Mouse (Mus musculus): Measurements from ENCODE around the gene Il4ra. TPM values are rescaled to one million over a fixed set of nuclear protein-coding genes. Genes with fewer than 3 reads are reported as not detected.

Gene Il4ra
- total RNA-seq, 2 experiments from 2014 or later: 4.7 to 6.2 TPM

GRCm38 (mm10) chr7:125620077-125620476 is 68.2 kb downstream of the Il4ra start:
- intact Hi-C loops (cut with DNase I): no loop called here
- no peak for DNase-seq

- no peak for DNase-seq
Measured at GRCm38 (mm10) chr7:125622741-125623685, 71.1 kb downstream of the Il4ra start.

GRCm38 (mm10) chr7:125625219-125625618 is 73.3 kb downstream of the Il4ra start:
- intact Hi-C loops (cut with DNase I): no loop called here
- no peak for DNase-seq

More at GRCm38 (mm10) chr7:125622741-125623685, 71.1 kb downstream of the Il4ra start:
- intact Hi-C loops (cut with DNase I): no loop called here

GRCm38 (mm10) chr7:125625829-125626228 is 73.9 kb downstream of the Il4ra start:
- no peak for DNase-seq
- intact Hi-C loops (cut with DNase I): no loop called here

Other genes with a start within 250 kb of the Il4ra start
- 1 to 10 TPM; 4.5 to 5.0 TPM for gene Kdm8, start 107.4 kb upstream of the Il4ra start, total RNA-seq (2021)
- 10 to 100 TPM in 1 of 2 experiments, 1 to 10 TPM in 1; 8.6 to 10.8 TPM for gene Nsmce1, start 60.5 kb upstream of the Il4ra start, total RNA-seq (2021)
- under 1 TPM in 1 of 2 experiments, not detected in 1; 0.59 TPM for gene Il21r, start 51.3 kb downstream of the Il4ra start, total RNA-seq (2021)
- 10 to 100 TPM; 32.0 to 32.8 TPM for gene Gtf3c1, start 155.7 kb downstream of the Il4ra start, total RNA-seq (2021)
- gene D430042O09Rik, start 155.8 kb downstream of the Il4ra start, total RNA-seq (2021): 1 to 10 TPM; 4.4 to 6.5 TPM